In the genomic region with DNA sequence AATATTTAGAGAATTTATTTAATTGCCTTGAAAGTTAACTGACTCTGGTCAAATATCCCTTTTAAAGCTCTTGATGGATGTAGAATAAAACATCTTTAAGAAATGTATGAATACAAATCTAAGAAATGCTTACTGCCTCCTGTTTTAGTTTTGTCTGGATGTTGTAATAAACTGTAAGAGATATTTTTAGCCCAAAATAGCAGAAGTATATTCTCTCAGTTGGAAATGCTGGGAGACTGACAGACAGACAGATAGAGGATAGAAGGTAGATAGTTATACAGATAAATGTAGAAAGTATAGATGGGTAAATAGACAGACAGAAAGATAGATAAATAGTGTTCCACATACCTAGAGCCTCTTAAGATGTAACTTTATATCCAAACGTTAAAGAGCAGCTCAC, we compare ENCODE assay signal across 29 mouse cellular contexts.
"Had no signal": no experiment of that assay in that cellular context is flagged by ENCODE, and none has a peak within 500 bp of the region (broad histone marks: within the 10 kb centered on the region; RNA-seq: fewer than 3 reads in every experiment).

No protein-coding gene starts in this region.

- DNase-seq: left cerebral cortex, postnatal 4 days; liver; liver, embryonic 13.5 days; liver, postnatal 0 days; lung, adult 18-20 months; lung, embryonic 14.5 days; lung, postnatal 10 days; lung, postnatal 14 days; lung, postnatal 36 days; lung, postnatal 4 days; midbrain, embryonic 14.5 days had no signal

- H3K27ac ChIP-seq: limb, embryonic 10.5 days; limb, embryonic 12.5 days; limb, embryonic 13.5 days; limb, embryonic 15.5 days; liver, embryonic 12.5 days; liver, embryonic 13.5 days; liver, embryonic 14.5 days; liver, embryonic 15.5 days; lung, embryonic 15.5 days; macrophage; midbrain, embryonic 10.5 days; midbrain, embryonic 12.5 days; midbrain, embryonic 13.5 days; midbrain, embryonic 15.5 days; neural tube, embryonic 12.5 days had no signal

- H3K4me1 ChIP-seq: limb, embryonic 10.5 days; limb, embryonic 12.5 days; limb, embryonic 13.5 days; limb, embryonic 15.5 days; liver, embryonic 12.5 days; liver, embryonic 13.5 days; liver, embryonic 15.5 days; lung, embryonic 15.5 days; megakaryocyte, embryonic 14.5 days; midbrain, embryonic 10.5 days; midbrain, embryonic 12.5 days; midbrain, embryonic 13.5 days; midbrain, embryonic 15.5 days; neural tube, embryonic 12.5 days had no signal

- H3K4me3 ChIP-seq: limb, embryonic 10.5 days; limb, embryonic 12.5 days; limb, embryonic 13.5 days; limb, embryonic 15.5 days; liver, embryonic 12.5 days; liver, embryonic 13.5 days; liver, embryonic 15.5 days; lung, embryonic 15.5 days; megakaryocyte, embryonic 14.5 days; midbrain, embryonic 10.5 days; midbrain, embryonic 12.5 days; midbrain, embryonic 13.5 days; midbrain, embryonic 15.5 days; myocyte; neural tube, embryonic 12.5 days had no signal

- ATAC-seq: liver, embryonic 12.5 days; liver, postnatal 0 days; lung, postnatal 0 days; midbrain, embryonic 13.5 days; midbrain, embryonic 15.5 days; midbrain, embryonic 16.5 days had no signal
